Mouse (Mus musculus) CH12.LX (cell line): ENCODE results near the gene Ddi2. TPM values are rescaled to one million over a fixed set of nuclear protein-coding genes. Genes with fewer than 3 reads are reported as not detected.

Source experiments
- DNase-seq: peaks from one replicate; pipeline ENCODE4 v3.0.0-alpha.2; 2013; ENCODE audit errors: extremely low read depth
- H3K27ac ChIP-seq: 2 replicates; pipeline ENCODE4 v1.5.1; 2012; ENCODE audit warnings: low read depth, mild to moderate bottlenecking, control low read depth, moderate library complexity; ENCODE audit not compliant: insufficient read depth
- H3K27me3 ChIP-seq: replicated peaks from 2 replicates; pipeline ENCODE3; 2012; ENCODE audit warnings: inconsistent platforms
- H3K36me3 ChIP-seq, 2 experiments: replicated peaks in 1 of 2; 2 replicates each; pipeline versions ENCODE3 to v1.6.1; 2012; ENCODE audit warnings: inconsistent platforms in 1 of 2, low read length in 1 of 2, mild to moderate bottlenecking in 1 of 2, mixed read lengths in 1 of 2, moderate library complexity in 1 of 2; ENCODE audit not compliant: control insufficient read depth in 1 of 2, insufficient read depth in 1 of 2
- H3K4me1 ChIP-seq, 2 experiments: 2 replicates each; pipeline ENCODE4 v1.6.1; 2012; ENCODE audit warnings: inconsistent platforms in 1 of 2, moderate library complexity in 1 of 2; ENCODE audit not compliant: insufficient read depth in 2 of 2, control insufficient read depth in 1 of 2
- H3K4me2 ChIP-seq: 2 replicates; pipeline ENCODE4 v1.6.1; 2012; ENCODE audit warnings: low read depth, mild to moderate bottlenecking, control low read depth; ENCODE audit not compliant: poor library complexity, insufficient read depth, severe bottlenecking
- H3K4me3 ChIP-seq, 3 experiments: fragments of 150-350 bp in 1 of 3; sonication (generic) in 1 of 3; replicated peaks in 1 of 3; 2 replicates each; pipeline versions ENCODE3 to v1.5.1; 2011 to 2012; ENCODE audit warnings: low read depth in 2 of 3, low read length in 2 of 3, mild to moderate bottlenecking in 2 of 3, moderate library complexity in 2 of 3, control low read depth in 1 of 3, improper control_type of control experiment in 1 of 3, inconsistent platforms in 1 of 3, mixed read lengths in 1 of 3; ENCODE audit not compliant: poor library complexity in 1 of 3
- H3K79me2 ChIP-seq: replicated peaks from 2 replicates; pipeline ENCODE4 v1.6.1; 2012; ENCODE audit warnings: mild to moderate bottlenecking, moderate library complexity; ENCODE audit not compliant: control insufficient read depth, poor library complexity, insufficient read depth, severe bottlenecking; ENCODE audit errors: extremely low read depth
- H3K9ac ChIP-seq: 2 replicates; pipeline ENCODE4 v1.6.1; 2012; ENCODE audit warnings: low read depth, mild to moderate bottlenecking, control low read depth, moderate library complexity; ENCODE audit not compliant: insufficient read depth
- H3K9me3 ChIP-seq: replicated peaks from 2 replicates; pipeline ENCODE3; 2012; ENCODE audit warnings: low read length, inconsistent platforms, mixed read lengths
- BHLHE40 ChIP-seq: IDR thresholded peaks from 2 replicates; pipeline ENCODE4 v1.6.1; 2011; ENCODE audit warnings: mild to moderate bottlenecking, low read depth, low read length, improper control_type of control experiment
- CHD1 ChIP-seq: IDR thresholded peaks from 2 replicates; pipeline ENCODE4 v1.6.1; 2012; ENCODE audit warnings: low read depth, low read length, improper control_type of control experiment, inconsistent platforms
- CHD2 ChIP-seq: IDR thresholded peaks from 2 replicates; pipeline ENCODE4 v1.6.1; 2011; ENCODE audit warnings: low read length, improper control_type of control experiment
- CTCF ChIP-seq, 2 experiments: IDR thresholded peaks in 1 of 2; conservative IDR thresholded peaks in 1 of 2; 2 replicates each; pipeline ENCODE4 v1.5.1; 2011 to 2012; ENCODE audit warnings: low read depth in 2 of 2, low read length in 2 of 2, improper control_type of control experiment in 1 of 2, inconsistent platforms in 1 of 2, mild to moderate bottlenecking in 1 of 2, moderate library complexity in 1 of 2
- E2F4 ChIP-seq: IDR thresholded peaks from 2 replicates; pipeline ENCODE4 v1.6.1; 2011; ENCODE audit warnings: low read depth, low read length, improper control_type of control experiment; ENCODE audit not compliant: insufficient replicate concordance
- ELF1 ChIP-seq: IDR thresholded peaks from 2 replicates; pipeline ENCODE4 v1.6.1; 2014; ENCODE audit warnings: low read depth, mild to moderate bottlenecking, inconsistent platforms, low read length, improper control_type of control experiment
- EP300 ChIP-seq: IDR thresholded peaks from 2 replicates; pipeline ENCODE4 v1.6.1; 2011; ENCODE audit warnings: low read length, improper control_type of control experiment
- ETS1 ChIP-seq: conservative IDR thresholded peaks from 2 replicates; pipeline ENCODE4 v1.6.1; 2012; ENCODE audit warnings: low read depth, mild to moderate bottlenecking, inconsistent platforms, low read length, improper control_type of control experiment, moderate library complexity
- GABPA ChIP-seq: IDR thresholded peaks from 2 replicates; pipeline ENCODE4 v1.6.1; 2012; ENCODE audit warnings: low read depth, low read length, improper control_type of control experiment, inconsistent platforms; ENCODE audit not compliant: insufficient replicate concordance
- HCFC1 ChIP-seq: IDR thresholded peaks from 2 replicates; pipeline ENCODE4 v1.6.1; 2012; ENCODE audit warnings: low read depth, mild to moderate bottlenecking, inconsistent platforms, low read length, improper control_type of control experiment
- IRF4 ChIP-seq: IDR thresholded peaks from 2 replicates; pipeline ENCODE4 v1.6.1; 2014; ENCODE audit warnings: low read depth, mild to moderate bottlenecking, inconsistent platforms, low read length, improper control_type of control experiment
- JUN ChIP-seq: IDR thresholded peaks from 2 replicates; pipeline ENCODE4 v1.6.1; 2011; ENCODE audit warnings: low read depth, mild to moderate bottlenecking, low read length, improper control_type of control experiment, moderate library complexity; ENCODE audit not compliant: insufficient read depth
- JUND ChIP-seq: conservative IDR thresholded peaks from 2 replicates; pipeline ENCODE4 v1.6.1; 2011; ENCODE audit warnings: low read depth, low read length, improper control_type of control experiment
- KAT2A ChIP-seq: IDR thresholded peaks from 2 replicates; pipeline ENCODE4 v1.6.1; 2012; ENCODE audit warnings: low read length, improper control_type of control experiment, inconsistent platforms; ENCODE audit not compliant: insufficient replicate concordance
- MAFK ChIP-seq: IDR thresholded peaks from 2 replicates; pipeline ENCODE4 v1.6.1; 2011; ENCODE audit warnings: low read length, improper control_type of control experiment; ENCODE audit not compliant: insufficient replicate concordance
- MAX ChIP-seq: IDR thresholded peaks from 2 replicates; pipeline ENCODE4 v1.6.1; 2011; ENCODE audit warnings: low read length, improper control_type of control experiment
- MAZ ChIP-seq: IDR thresholded peaks from 2 replicates; pipeline ENCODE4 v1.6.1; 2012; ENCODE audit warnings: low read depth, mild to moderate bottlenecking, inconsistent platforms, low read length, improper control_type of control experiment, moderate library complexity
- MXI1 ChIP-seq: IDR thresholded peaks from 2 replicates; pipeline ENCODE4 v1.6.1; 2011; ENCODE audit warnings: mild to moderate bottlenecking, low read depth, low read length, improper control_type of control experiment
- MYC ChIP-seq: IDR thresholded peaks from 2 replicates; pipeline ENCODE4 v1.6.1; 2011; ENCODE audit warnings: low read depth, mild to moderate bottlenecking, improper control_type of control experiment, low read length
- NELFE ChIP-seq: IDR thresholded peaks from 2 replicates; pipeline ENCODE4 v1.6.1; 2011; ENCODE audit warnings: low read depth, low read length, improper control_type of control experiment
- POLR2AphosphoS2 ChIP-seq: IDR thresholded peaks from 2 replicates; pipeline ENCODE4 v1.6.1; 2011; ENCODE audit warnings: low read depth, low read length, improper control_type of control experiment
- RAD21 ChIP-seq: IDR thresholded peaks from 2 replicates; pipeline ENCODE4 v1.6.1; 2011; ENCODE audit warnings: low read depth, mild to moderate bottlenecking, low read length, improper control_type of control experiment, moderate library complexity
- RCOR1 ChIP-seq: conservative IDR thresholded peaks from 2 replicates; pipeline ENCODE4 v1.6.1; 2012; ENCODE audit warnings: low read depth, mild to moderate bottlenecking, inconsistent platforms, low read length, improper control_type of control experiment
- SIN3A ChIP-seq: IDR thresholded peaks from 2 replicates; pipeline ENCODE4 v1.6.1; 2012; ENCODE audit warnings: low read length, improper control_type of control experiment, inconsistent platforms
- SMC3 ChIP-seq: IDR thresholded peaks from 2 replicates; pipeline ENCODE4 v1.6.1; 2011; ENCODE audit warnings: low read depth, low read length, improper control_type of control experiment
- TBP ChIP-seq: conservative IDR thresholded peaks from 2 replicates; pipeline ENCODE4 v1.6.1; 2011; ENCODE audit warnings: low read depth, low read length, improper control_type of control experiment
- USF1 ChIP-seq: IDR thresholded peaks from 2 replicates; pipeline ENCODE4 v1.6.1; 2014; ENCODE audit warnings: low read depth, mild to moderate bottlenecking, inconsistent platforms, low read length, improper control_type of control experiment
- USF2 ChIP-seq: conservative IDR thresholded peaks from 2 replicates; pipeline ENCODE4 v1.6.1; 2011; ENCODE audit warnings: low read depth, low read length, improper control_type of control experiment
- ZC3H11A ChIP-seq: IDR thresholded peaks from 2 replicates; pipeline ENCODE4 v1.6.1; 2012; ENCODE audit warnings: low read depth, mild to moderate bottlenecking, inconsistent platforms, low read length, improper control_type of control experiment
- ZNF384 ChIP-seq: IDR thresholded peaks from 2 replicates; pipeline ENCODE4 v1.6.1; 2012; ENCODE audit warnings: low read depth, low read length, improper control_type of control experiment, inconsistent platforms
- dilution Hi-C: fragments of 300-500 bp; cut with MboI; formaldehyde crosslinking; loops from 2 replicates; pipeline ENCODE4 v1.14.3; 2020; ENCODE audit warnings: low sequenced_read_pairs; ENCODE audit not compliant: extremely low pct_unique_long_range_greater_than_20kb, extremely low pct_ligation_motif_present
- in situ Hi-C: fragments of 300-500 bp; cut with MboI; formaldehyde crosslinking; loops from 3 replicates; pipeline ENCODE4 v1.14.3; 2019; ENCODE audit warnings: low sequenced_read_pairs, low pct_ligation_motif_present, low pct_unique_long_range_greater_than_20kb, mixed read lengths
- polyA plus RNA-seq: library from polyadenylated mRNA; unstranded; fragments of >175 nt; gene quantifications from 2 replicates; pipeline ENCODE4 v1.2.1, GENCODE M21; 2012; ENCODE audit warnings: low read depth; ENCODE audit not compliant: insufficient read length
- total RNA-seq, 2 experiments: library from RNA; depleted of rRNA; stranded (reverse); fragments of 300-350 nt in 1 of 2; fragments of >200 nt in 1 of 2; gene quantifications; 2 replicates each; pipeline ENCODE4 v1.2.3; 2012 to 2014

Gene Ddi2
- total and polyA plus RNA-seq, 3 experiments: 18.0 to 37.3 (median 19.9) TPM

DNA sequence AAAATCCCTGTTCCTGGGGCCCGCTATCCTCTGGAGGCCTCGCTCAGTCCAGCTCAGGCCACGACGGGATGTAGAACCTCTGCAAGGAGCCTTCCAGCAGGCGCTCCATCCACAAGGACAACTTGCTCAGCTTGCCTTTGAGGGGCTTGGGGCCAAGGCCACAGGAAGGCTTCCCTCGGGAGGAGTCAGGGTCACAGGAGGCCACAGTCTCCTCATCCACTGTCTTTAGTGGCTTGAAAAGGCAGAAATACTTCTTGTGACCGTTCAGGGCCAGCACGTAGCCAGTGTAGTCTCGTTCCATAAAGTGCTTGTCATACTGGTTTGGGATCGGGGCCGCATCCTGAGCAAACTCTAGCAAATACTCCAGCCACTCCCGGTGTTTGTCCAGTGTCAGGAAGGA, 40.3 kb upstream of the Ddi2 start:
- H3K9me3 ChIP-seq: no peaks in the 10 kb centered on the region
- H3K4me1 ChIP-seq: peaks cover 23 to 63% of the 10 kb centered on the region in 2 experiments
- no peak overlapping the region for H3K4me3 ChIP-seq
- dilution Hi-C loops (no loop called here), in situ Hi-C loops (no loop called here)
- no peak overlapping the region for H3K27ac ChIP-seq
- no peak overlapping the region for H3K4me2 ChIP-seq
- H3K36me3 ChIP-seq: peaks cover 33 to 66% of the 10 kb centered on the region in 2 experiments
- H3K9ac ChIP-seq: no peak overlapping the region
- DNase-seq: no peak
- H3K79me2 ChIP-seq: no peaks in the 10 kb centered on the region
- TF ChIP-seq SIN3A (no peak), MAX (no peak), ELF1 (no peak), USF2 (no peak), JUN (no peak), POLR2AphosphoS2 (no peak), GABPA (no peak), EP300 (no peak), SMC3 (no peak), IRF4 (no peak), RAD21 (no peak), CTCF (conservative IDR thresholded peaks at IDR 0.05 in 1 of 2, IDR thresholded peaks at IDR 0.05 in 1 of 2; ENCODE audit: low read depth in 2 of 2, low read length in 2 of 2) (no peak), ZC3H11A (no peak), BHLHE40 (no peak), CHD1 (no peak), HCFC1 (no peak), E2F4 (no peak), NELFE (no peak), RCOR1 (no peak), CHD2 (no peak)
- H3K27me3 ChIP-seq: no peaks in the 10 kb centered on the region

DNA sequence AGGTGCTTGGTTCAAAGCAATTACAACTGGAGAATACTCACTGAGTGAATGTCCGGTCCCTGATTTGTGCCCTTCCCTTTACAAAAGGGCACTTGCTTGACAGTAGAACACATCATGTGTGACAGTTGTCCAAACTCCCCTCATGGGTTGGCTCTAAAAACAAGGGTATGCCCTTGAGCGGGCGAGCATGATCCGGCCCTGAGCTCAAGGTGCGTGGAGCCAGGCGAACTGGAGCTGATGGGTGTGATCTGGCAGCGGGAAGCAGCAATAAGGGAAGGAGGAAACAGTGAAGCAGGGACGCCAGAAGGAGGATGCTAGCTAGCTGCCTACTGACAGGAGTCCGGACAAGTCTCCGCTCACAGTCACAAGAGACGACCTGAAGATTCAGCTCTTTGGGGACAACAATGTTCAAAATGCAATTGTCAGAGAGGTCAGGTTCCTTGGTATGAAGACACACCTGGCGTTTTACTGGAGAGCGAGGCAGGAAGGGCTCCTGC, 38.9 kb upstream of the Ddi2 start:
- no peak for TF ChIP-seq TBP
- no peak for TF ChIP-seq USF2
- no peak for TF ChIP-seq EP300
- TF ChIP-seq USF1: no peak
- TF ChIP-seq MYC: no peak
- TF ChIP-seq HCFC1: no peak
- TF ChIP-seq CTCF (conservative IDR thresholded peaks at IDR 0.05 in 1 of 2, IDR thresholded peaks at IDR 0.05 in 1 of 2; ENCODE audit: low read depth in 2 of 2, low read length in 2 of 2): no peak
- TF ChIP-seq ELF1: no peak
- no peak for TF ChIP-seq KAT2A
- no peak for TF ChIP-seq MAFK
- TF ChIP-seq CHD1: no peak
- no peak for TF ChIP-seq ZNF384
- no peak for TF ChIP-seq MXI1
- no peak for TF ChIP-seq RCOR1
- no peak for TF ChIP-seq ETS1
- no peak for TF ChIP-seq POLR2AphosphoS2
- TF ChIP-seq MAX: no peak
- no peak for TF ChIP-seq IRF4
- no peak for TF ChIP-seq MAZ
- no peak for TF ChIP-seq JUND
- dilution Hi-C loops: no loop called here
- Histone ChIP-seq H3K4me1 (peaks cover 17 to 54% of the 10 kb centered on the region in 2 experiments), H3K9me3 (no peaks in the 10 kb centered on the region), H3K4me2 (no peak overlapping the region), H3K36me3 (peaks cover 25 to 53% of the 10 kb centered on the region in 2 experiments), H3K9ac (no peak overlapping the region), H3K79me2 (no peaks in the 10 kb centered on the region), H3K27me3 (no peaks in the 10 kb centered on the region), H3K27ac (no peak overlapping the region), H3K4me3 (no peak overlapping the region)
- DNase-seq: no peak
- in situ Hi-C loops: no loop called here
